Mouse (Mus musculus): ENCODE results near the gene Apoa2. TPM values are rescaled to one million over a fixed set of nuclear protein-coding genes. Genes with fewer than 3 reads are reported as not detected.

The Apoa2 gene
- polyA plus RNA-seq, 1 experiment from 2014 or later = 1.9 TPM

GRCm38 (mm10) chr1:171229750-171230149 lies 4.9 kb downstream of the Apoa2 start:
- Histone ChIP-seq H3K36me3 (ENCODE audit: control insufficient read depth, insufficient read depth, low read length) (no peaks in the 10 kb centered on the region; the same call in 1 of the 2 replicates), H3K4me3 (ENCODE audit: low read depth, low read length) (no peak overlapping the region), H3K27me3 (ENCODE audit: control insufficient read depth, insufficient read depth, low read length) (no peaks in the 10 kb centered on the region), H3K27ac (ENCODE audit: low read depth, low read length) (no peak overlapping the region), H3K9ac (ENCODE audit: low read length) (no peak overlapping the region), H3K4me1 (replicated peaks; ENCODE audit: control insufficient read depth, insufficient read depth, low read length) (no peaks in the 10 kb centered on the region; the same call in 1 of the 2 replicates), H3K4me2 (ENCODE audit: low read depth, low read length, severe bottlenecking) (no peak overlapping the region), H3K9me3 (ENCODE audit: control insufficient read depth, low read length) (no peaks in the 10 kb centered on the region)
- 35% methylated on average over 6 of the region's 6 CpGs for WGBS
- ATAC-seq (replicated peaks; ENCODE audit: low FRiP score) = no peak
- no peak for DNase-seq (ENCODE audit: low spot score)

- no peak for DNase-seq (ENCODE audit: low spot score)
- Histone ChIP-seq H3K27ac (ENCODE audit: low read depth, low read length) (no peak overlapping the region), H3K9ac (ENCODE audit: low read length) (no peak overlapping the region), H3K4me3 (ENCODE audit: low read depth, low read length) (no peak overlapping the region), H3K4me2 (ENCODE audit: low read depth, low read length, severe bottlenecking) (no peak overlapping the region), H3K4me1 (replicated peaks; ENCODE audit: control insufficient read depth, insufficient read depth, low read length) (no peaks in the 10 kb centered on the region; the same call in 1 of the 2 replicates), H3K36me3 (ENCODE audit: control insufficient read depth, insufficient read depth, low read length) (no peaks in the 10 kb centered on the region; the same call in 1 of the 2 replicates), H3K9me3 (ENCODE audit: control insufficient read depth, low read length) (no peaks in the 10 kb centered on the region), H3K27me3 (ENCODE audit: control insufficient read depth, insufficient read depth, low read length) (no peaks in the 10 kb centered on the region)
- ATAC-seq (replicated peaks; ENCODE audit: low FRiP score) = no peak
- WGBS = 16% methylated on average over 3 of the region's 3 CpGs
Observed at GRCm38 (mm10) chr1:171230215-171230614, 5.4 kb downstream of the Apoa2 start.

DNA sequence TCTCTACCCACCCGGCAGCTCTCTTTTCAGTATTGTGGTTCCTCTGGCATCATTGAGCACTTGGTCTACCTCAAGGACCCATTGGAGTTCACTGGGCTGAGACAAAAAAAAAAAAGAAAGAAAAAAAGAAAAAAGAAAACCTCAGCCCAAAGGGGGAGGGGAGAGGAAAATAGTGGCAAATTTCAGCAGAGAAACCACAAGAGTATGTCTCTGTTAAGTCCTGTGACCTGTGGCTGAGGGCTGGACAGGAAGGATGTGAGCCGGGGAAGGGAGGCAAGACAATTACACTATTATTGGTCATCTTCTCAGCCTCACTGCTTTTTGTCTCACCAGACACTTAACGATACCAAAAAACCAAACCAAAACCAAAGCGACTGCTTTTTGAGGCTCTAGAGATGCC lies 7.0 kb downstream of the Apoa2 start:
- ATAC-seq (replicated peaks; ENCODE audit: low FRiP score) (no peak), DNase-seq (ENCODE audit: low spot score) (no peak)
- Histone ChIP-seq H3K4me2 (ENCODE audit: low read depth, low read length, severe bottlenecking) (no peak overlapping the region), H3K9ac (ENCODE audit: low read length) (no peak overlapping the region), H3K4me3 (ENCODE audit: low read depth, low read length) (no peak overlapping the region), H3K4me1 (replicated peaks; ENCODE audit: control insufficient read depth, insufficient read depth, low read length) (no peaks in the 10 kb centered on the region; the same call in 1 of the 2 replicates), H3K36me3 (ENCODE audit: control insufficient read depth, insufficient read depth, low read length) (peaks cover 8% of the 10 kb centered on the region; the same call in 1 of the 2 replicates), H3K27ac (ENCODE audit: low read depth, low read length) (no peak overlapping the region), H3K9me3 (ENCODE audit: control insufficient read depth, low read length) (no peaks in the 10 kb centered on the region), H3K27me3 (ENCODE audit: control insufficient read depth, insufficient read depth, low read length) (no peaks in the 10 kb centered on the region)
- 71% methylated on average over 4 of the region's 4 CpGs for whole genome bisulfite sequencing

DNA sequence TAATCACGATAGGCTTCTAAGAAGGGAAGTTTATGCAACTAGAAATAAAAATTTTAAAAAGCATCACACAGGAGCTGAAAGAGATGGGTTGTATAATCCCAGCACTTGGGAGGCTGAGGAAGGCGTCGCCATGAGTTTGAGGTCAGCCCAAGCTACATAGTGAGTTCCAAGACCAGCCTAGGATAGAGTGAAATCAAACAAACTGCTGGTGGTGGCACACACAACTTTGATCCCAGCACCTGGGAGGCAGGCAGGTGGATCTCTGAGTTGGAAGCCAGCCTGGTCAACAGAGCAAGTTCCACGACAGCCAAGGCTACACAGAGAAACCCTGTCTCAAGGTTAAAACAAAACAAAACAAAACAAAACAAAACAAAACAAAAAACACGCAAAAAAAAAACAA lies 7.5 kb downstream of the Apoa2 start:
- Histone ChIP-seq H3K4me1 (replicated peaks; ENCODE audit: control insufficient read depth, insufficient read depth, low read length) (no peaks in the 10 kb centered on the region; the same call in 1 of the 2 replicates), H3K9me3 (ENCODE audit: control insufficient read depth, low read length) (no peaks in the 10 kb centered on the region), H3K36me3 (ENCODE audit: control insufficient read depth, insufficient read depth, low read length) (peaks cover 11% of the 10 kb centered on the region; the same call in 1 of the 2 replicates), H3K27me3 (ENCODE audit: control insufficient read depth, insufficient read depth, low read length) (no peaks in the 10 kb centered on the region), H3K4me3 (ENCODE audit: low read depth, low read length) (no peak overlapping the region), H3K9ac (ENCODE audit: low read length) (no peak overlapping the region), H3K27ac (ENCODE audit: low read depth, low read length) (no peak overlapping the region), H3K4me2 (ENCODE audit: low read depth, low read length, severe bottlenecking) (no peak overlapping the region)
- DNase-seq (ENCODE audit: low spot score) (no peak), ATAC-seq (replicated peaks; ENCODE audit: low FRiP score) (no peak)
- 88% methylated on average over 5 of the region's 5 CpGs for WGBS

- Histone ChIP-seq H3K9me3 (ENCODE audit: control insufficient read depth, low read length) (no peaks in the 10 kb centered on the region), H3K4me3 (ENCODE audit: low read depth, low read length) (no peak overlapping the region), H3K27me3 (ENCODE audit: control insufficient read depth, insufficient read depth, low read length) (no peaks in the 10 kb centered on the region), H3K36me3 (ENCODE audit: control insufficient read depth, insufficient read depth, low read length) (peaks cover 16% of the 10 kb centered on the region; the same call in 1 of the 2 replicates), H3K4me1 (replicated peaks; ENCODE audit: control insufficient read depth, insufficient read depth, low read length) (no peaks in the 10 kb centered on the region; the same call in 1 of the 2 replicates), H3K27ac (ENCODE audit: low read depth, low read length) (no peak overlapping the region), H3K4me2 (ENCODE audit: low read depth, low read length, severe bottlenecking) (no peak overlapping the region), H3K9ac (ENCODE audit: low read length) (no peak overlapping the region)
- no peak for DNase-seq (ENCODE audit: low spot score)
- WGBS = 85% methylated on average over 12 of the region's 12 CpGs
- no peak for ATAC-seq (replicated peaks; ENCODE audit: low FRiP score)
Observed at GRCm38 (mm10) chr1:171232800-171233730, 8.2 kb downstream of the Apoa2 start.

GRCm38 (mm10) chr1:171234126-171234525 lies 9.3 kb downstream of the Apoa2 start, which contains the start of gene Fcer1g:
Fcer1g (minus strand) TSS chr1:171234365.
- Histone ChIP-seq H3K4me1 (replicated peaks; ENCODE audit: control insufficient read depth, insufficient read depth, low read length) (no peaks in the 10 kb centered on the region; the same call in 1 of the 2 replicates), H3K36me3 (ENCODE audit: control insufficient read depth, insufficient read depth, low read length) (peaks cover 16% of the 10 kb centered on the region; the same call in 1 of the 2 replicates), H3K27me3 (ENCODE audit: control insufficient read depth, insufficient read depth, low read length) (no peaks in the 10 kb centered on the region), H3K27ac (ENCODE audit: low read depth, low read length) (no peak within 1 kb of the TSS), H3K9me3 (ENCODE audit: control insufficient read depth, low read length) (no peaks in the 10 kb centered on the region), H3K4me3 (ENCODE audit: low read depth, low read length) (no peak within 1 kb of the TSS), H3K4me2 (ENCODE audit: low read depth, low read length, severe bottlenecking) (no peak within 1 kb of the TSS), H3K9ac (ENCODE audit: low read length) (no peak within 1 kb of the TSS)
- WGBS = 93% methylated on average over 14 of the region's 14 CpGs
- DNase-seq (ENCODE audit: low spot score) = no peak
- ATAC-seq (replicated peaks; ENCODE audit: low FRiP score) = no peak

DNA sequence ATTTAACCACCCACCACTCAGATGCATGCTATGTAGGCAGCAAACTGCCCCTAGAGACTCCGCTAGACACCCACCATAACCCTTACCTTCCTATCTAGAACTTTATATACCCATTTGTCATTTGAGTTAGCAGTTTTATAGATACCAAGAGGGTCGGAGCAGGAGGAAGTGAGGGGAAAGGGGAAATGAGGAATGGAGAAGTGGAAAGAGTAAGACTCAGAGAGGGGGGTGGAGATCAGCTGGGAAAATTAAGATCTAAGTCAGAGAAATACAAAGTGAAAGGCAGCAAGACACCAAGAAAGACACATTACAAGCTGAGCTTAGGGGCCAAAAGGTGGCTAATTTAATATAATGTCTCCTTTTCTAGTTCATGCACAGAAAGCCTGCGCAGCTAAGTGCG lies 9.7 kb downstream of the Apoa2 start:
- Histone ChIP-seq H3K9ac (ENCODE audit: low read length) (no peak overlapping the region), H3K27ac (ENCODE audit: low read depth, low read length) (no peak overlapping the region), H3K4me2 (ENCODE audit: low read depth, low read length, severe bottlenecking) (no peak overlapping the region), H3K27me3 (ENCODE audit: control insufficient read depth, insufficient read depth, low read length) (no peaks in the 10 kb centered on the region), H3K36me3 (ENCODE audit: control insufficient read depth, insufficient read depth, low read length) (peaks cover 16% of the 10 kb centered on the region; the same call in 1 of the 2 replicates), H3K9me3 (ENCODE audit: control insufficient read depth, low read length) (no peaks in the 10 kb centered on the region), H3K4me1 (replicated peaks; ENCODE audit: control insufficient read depth, insufficient read depth, low read length) (no peaks in the 10 kb centered on the region; the same call in 1 of the 2 replicates), H3K4me3 (ENCODE audit: low read depth, low read length) (no peak overlapping the region)
- ATAC-seq (replicated peaks; ENCODE audit: low FRiP score) (no peak), DNase-seq (ENCODE audit: low spot score) (no peak)
- WGBS = 93% methylated on average over 4 of the region's 4 CpGs

DNA sequence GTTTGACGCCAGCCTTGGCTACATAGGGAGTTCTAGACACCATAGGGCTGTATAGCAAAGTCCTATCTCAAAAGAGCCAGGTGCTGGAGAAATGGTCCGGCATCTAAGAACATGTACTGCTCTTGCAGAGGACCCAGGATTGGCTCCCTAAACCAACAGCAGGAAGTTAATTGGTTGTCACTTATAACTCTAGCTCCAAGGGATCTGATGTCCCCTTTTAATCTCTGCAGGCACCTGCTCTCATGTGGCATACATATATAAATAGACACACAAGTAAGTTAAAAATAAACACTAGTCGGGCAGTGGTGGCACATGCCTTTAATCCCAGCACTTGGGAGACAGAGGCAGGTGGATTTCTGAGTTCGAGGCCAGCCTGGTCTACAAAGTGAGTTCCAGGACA lies 10.9 kb downstream of the Apoa2 start:
- no peaks in the 10 kb centered on the region for H3K27me3 ChIP-seq (ENCODE audit: control insufficient read depth, insufficient read depth, low read length)
- no peaks in the 10 kb centered on the region for H3K9me3 ChIP-seq (ENCODE audit: control insufficient read depth, low read length)
- H3K4me1 ChIP-seq (replicated peaks; ENCODE audit: control insufficient read depth, insufficient read depth, low read length) = no peaks in the 10 kb centered on the region
- DNase-seq (ENCODE audit: low spot score) = no peak
- H3K36me3 ChIP-seq (ENCODE audit: control insufficient read depth, insufficient read depth, low read length) = peaks cover 16% of the 10 kb centered on the region; the same call in 1 of the 2 replicates
- H3K9ac ChIP-seq (ENCODE audit: low read length) = no peak overlapping the region
- 92% methylated on average over 4 of the region's 4 CpGs for WGBS
- ATAC-seq (replicated peaks; ENCODE audit: low FRiP score) = no peak
- no peak overlapping the region for H3K4me3 ChIP-seq (ENCODE audit: low read depth, low read length)
- no peak overlapping the region for H3K27ac ChIP-seq (ENCODE audit: low read depth, low read length)
- H3K4me2 ChIP-seq (ENCODE audit: low read depth, low read length, severe bottlenecking) = no peak overlapping the region
